Mouse (Mus musculus) hindbrain, postnatal 0 days (tissue): ENCODE data around the gene Tigd3. TPM values are rescaled to one million over a fixed set of nuclear protein-coding genes. Genes with fewer than 3 reads are reported as not detected.

Experiments
- ATAC-seq: fragments of 200-750 bp; cut with Nextera tagmentation; 2 replicates; pipeline ENCODE4 v1.8.0; 2017; ENCODE audit warnings: mild to moderate bottlenecking, moderate TSS enrichment, moderate library complexity
- DNase-seq: peaks from one replicate; pipeline ENCODE4 v3.0.0-alpha.2; 2015; ENCODE audit warnings: low spot score
- H3K27ac ChIP-seq: fragments of 300-500 bp; sonication (generic); 2 replicates; pipeline ENCODE4 v1.5.1; 2014; ENCODE audit warnings: mild to moderate bottlenecking
- H3K27me3 ChIP-seq: fragments of 300-500 bp; sonication (generic); 2 replicates; pipeline ENCODE4 v1.6.1; 2014; ENCODE audit warnings: low read length, mixed read lengths; ENCODE audit not compliant: insufficient read depth
- H3K36me3 ChIP-seq: fragments of 300-500 bp; sonication (generic); 2 replicates; pipeline ENCODE4 v1.6.1; 2014; ENCODE audit warnings: low read length, mixed read lengths; ENCODE audit not compliant: insufficient read depth
- H3K4me1 ChIP-seq: fragments of 300-500 bp; sonication (generic); 2 replicates; pipeline ENCODE4 v1.6.1; 2014; ENCODE audit warnings: antibody characterized with exemption, low read length, mixed read lengths; ENCODE audit not compliant: insufficient read depth
- H3K4me2 ChIP-seq: fragments of 300-500 bp; sonication (generic); 2 replicates; pipeline ENCODE4 v1.6.1; 2014; ENCODE audit warnings: low read depth, mild to moderate bottlenecking, low read length, moderate library complexity, mixed read lengths
- H3K4me3 ChIP-seq: fragments of 300-500 bp; sonication (generic); 2 replicates; pipeline ENCODE4 v1.5.1; 2014; ENCODE audit warnings: low read length
- H3K9ac ChIP-seq: fragments of 300-500 bp; sonication (generic); replicated peaks from 2 replicates; pipeline ENCODE4 v1.6.1; 2014; ENCODE audit warnings: mild to moderate bottlenecking, low read length, moderate library complexity, mixed read lengths
- H3K9me3 ChIP-seq: fragments of 300-500 bp; sonication (generic); 2 replicates; pipeline ENCODE4 v1.6.1; 2016; ENCODE audit warnings: low read length, mixed read lengths
- CTCF ChIP-seq: IDR thresholded peaks from 2 replicates; pipeline ENCODE4 v1.5.1; 2016; ENCODE audit warnings: antibody characterized with exemption, control low read depth, low read depth
- WGBS: fragments of 180-500 bp; shearing (Covaris S2); extraction: QIAGEN DNeasy Blood & Tissue Kit; methylation state at CpG from one replicate; pipeline ENCODE4 v1.1.7; 2014; 5-methylcytosine and 5-hydroxymethylcytosine counted together
- polyA plus RNA-seq: library from polyadenylated mRNA; unstranded; fragments of >200 nt; fragmentation: Nextera tagmentation; extraction: Ambion mirVana; gene quantifications from 2 replicates; pipeline ENCODE4 v1.2.1, GENCODE M21; 2015
- total RNA-seq: library from RNA; depleted of rRNA; stranded (reverse); fragments of >200 nt; gene quantifications from 2 replicates; pipeline ENCODE4 v1.2.3, GENCODE M21; 2014

Gene Tigd3
- total and polyA plus RNA-seq, 2 experiments from 2014 or later: 7.1 to 7.5 TPM

DNA sequence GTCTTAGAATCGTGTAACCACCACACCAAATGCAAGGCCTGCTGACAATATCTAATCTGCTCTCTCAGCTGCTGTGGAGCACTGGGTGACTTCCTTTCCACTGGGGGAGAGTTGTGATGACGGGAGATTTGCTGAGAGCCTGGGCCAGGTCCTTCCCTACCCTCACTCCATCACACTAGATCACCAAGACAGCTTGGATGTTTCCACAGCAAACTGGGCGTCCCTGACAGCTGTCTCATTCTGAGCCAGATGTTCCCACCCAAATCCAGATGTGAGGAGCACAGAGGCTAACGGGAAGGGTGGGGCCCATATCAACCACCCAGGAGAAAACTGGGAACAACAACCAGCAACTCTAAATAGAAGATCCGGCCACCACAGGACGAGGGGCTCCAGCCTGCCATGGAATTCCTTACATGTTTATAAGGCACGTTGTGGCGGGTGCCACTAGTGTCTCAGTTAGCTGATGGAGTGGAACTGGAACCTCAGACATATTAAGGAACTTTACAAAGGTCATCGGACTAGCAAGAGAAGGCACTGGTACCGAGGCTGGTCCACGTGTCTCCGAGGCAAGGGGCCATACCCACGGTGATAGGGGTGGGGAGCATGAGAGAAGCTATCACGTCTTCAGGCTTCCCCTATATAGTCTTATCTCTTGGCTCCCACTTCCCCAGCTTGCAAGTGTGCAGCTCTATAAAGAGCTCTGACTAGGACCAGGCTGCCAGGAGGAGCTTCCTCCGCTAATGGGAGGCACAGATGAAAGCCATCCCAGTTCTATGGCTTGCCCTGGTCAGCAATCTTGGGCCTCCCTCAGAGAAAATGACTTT, 28.4 kb upstream of the Tigd3 start:
- H3K4me3 ChIP-seq: no peak overlapping the region; the same call in 1 of the 2 replicates
- peak overlapping the region; percentile 10 for H3K4me2 ChIP-seq
- ATAC-seq (no peak), DNase-seq (no peak)
- H3K27ac ChIP-seq: no peak overlapping the region
- H3K4me1 ChIP-seq: no peaks in the 10 kb centered on the region
- H3K27me3 ChIP-seq: no peaks in the 10 kb centered on the region
- no peaks in the 10 kb centered on the region for H3K9me3 ChIP-seq
- peak overlapping the region; percentile 35; the same call in 1 of the 2 replicates for H3K9ac ChIP-seq
- H3K36me3 ChIP-seq: peaks cover 13% of the 10 kb centered on the region
- 78% methylated on average over 15 of the region's 15 CpGs for WGBS
- no peak for TF ChIP-seq CTCF

GRCm38 (mm10) chr19:5921715-5922114, 27.8 kb upstream of the Tigd3 start:
- ATAC-seq (no peak), DNase-seq (no peak)
- Histone ChIP-seq H3K4me1 (no peaks in the 10 kb centered on the region), H3K27me3 (no peaks in the 10 kb centered on the region), H3K9me3 (no peaks in the 10 kb centered on the region), H3K36me3 (peaks cover 19% of the 10 kb centered on the region), H3K9ac (peak overlapping the region; percentile 35; the same call in 1 of the 2 replicates), H3K4me2 (peak overlapping the region; percentile 10), H3K27ac (no peak overlapping the region), H3K4me3 (no peak overlapping the region; the same call in 1 of the 2 replicates)
- TF ChIP-seq CTCF: no peak
- 18% methylated on average over 9 of the region's 9 CpGs for WGBS

GRCm38 (mm10) chr19:5913007-5913719, 19.2 kb upstream of the Tigd3 start, which contains the start of gene Dpf2:
Dpf2 (minus strand) TSS chr19:5913010.
- no peak for DNase-seq
- no peak; the same call in 1 of the 2 replicates for ATAC-seq
- no peaks in the 10 kb centered on the region for H3K9me3 ChIP-seq
- peak within 1 kb of the TSS; percentile 89 for H3K27ac ChIP-seq
- WGBS: 20% methylated on average over 13 of the region's 13 CpGs
- H3K4me1 ChIP-seq: peaks cover 19% of the 10 kb centered on the region
- H3K4me2 ChIP-seq: peak within 1 kb of the TSS; percentile 69
- no peak; the same call in 1 of the 2 replicates for TF ChIP-seq CTCF
- H3K27me3 ChIP-seq: no peaks in the 10 kb centered on the region
- H3K4me3 ChIP-seq: peak within 1 kb of the TSS; percentile 97
- H3K36me3 ChIP-seq: peaks cover 14% of the 10 kb centered on the region
- H3K9ac ChIP-seq: peak within 1 kb of the TSS; percentile 94

- no peaks in the 10 kb centered on the region for H3K27me3 ChIP-seq
- peaks cover 19% of the 10 kb centered on the region for H3K4me1 ChIP-seq
- H3K36me3 ChIP-seq: peaks cover 6% of the 10 kb centered on the region; the same call in 1 of the 2 replicates
- DNase-seq (peak; percentile 100), ATAC-seq (peak; percentile 95)
- H3K4me3 ChIP-seq: peak overlapping the region; percentile 97
- H3K9me3 ChIP-seq: no peaks in the 10 kb centered on the region
- WGBS: under 1% methylated on average over 59 of the region's 59 CpGs
- peak overlapping the region; percentile 94 for H3K9ac ChIP-seq
- peak; percentile 44 for TF ChIP-seq CTCF
- H3K4me2 ChIP-seq: peak overlapping the region; percentile 69
- peak overlapping the region; percentile 89 for H3K27ac ChIP-seq
These were observed 18.4 kb upstream of the Tigd3 start for GRCm38 (mm10) chr19:5912103-5913006.

- Histone ChIP-seq H3K9me3 (no peaks in the 10 kb centered on the region), H3K4me2 (peak overlapping the region; percentile 69), H3K9ac (peak overlapping the region; percentile 94), H3K4me3 (peak overlapping the region; percentile 97), H3K36me3 (peaks cover 4% of the 10 kb centered on the region; the same call in 1 of the 2 replicates), H3K27ac (peak overlapping the region; percentile 89), H3K4me1 (peaks cover 19% of the 10 kb centered on the region), H3K27me3 (no peaks in the 10 kb centered on the region)
- 6% methylated on average over 14 of the region's 14 CpGs for WGBS
- DNase-seq: no peak
- ATAC-seq: no peak
- no peak for TF ChIP-seq CTCF
These were observed 17.6 kb upstream of the Tigd3 start for GRCm38 (mm10) chr19:5911430-5912102.
